Mouse (Mus musculus) liver, postnatal 0 days (tissue): ENCODE measurements around the gene Ntf5. TPM values are rescaled to one million over a fixed set of nuclear protein-coding genes. Genes with fewer than 3 reads are reported as not detected.
A peak's percentile ranks its signal among the peaks of the same experiment; 100 is the strongest.

Source experiments
- ATAC-seq: fragments of 200-750 bp; cut with Nextera tagmentation; 2 replicates; pipeline ENCODE4 v1.8.0; 2017; ENCODE audit warnings: mild to moderate bottlenecking, moderate library complexity
- DNase-seq: peaks from one replicate; pipeline ENCODE4 v3.0.0-alpha.2; 2016
- H3K27ac ChIP-seq: fragments of 300-500 bp; sonication (generic); 2 replicates; pipeline ENCODE4 v1.5.1; 2014; ENCODE audit warnings: antibody characterized with exemption, moderate library complexity, mild to moderate bottlenecking, low read depth
- H3K27me3 ChIP-seq: fragments of 300-500 bp; sonication (generic); 2 replicates; pipeline ENCODE4 v1.6.1; 2014; ENCODE audit warnings: low read length, control low read depth, mixed read lengths; ENCODE audit not compliant: insufficient read depth
- H3K36me3 ChIP-seq: fragments of 300-500 bp; sonication (generic); replicated peaks from 2 replicates; pipeline ENCODE4 v1.6.1; 2014; ENCODE audit warnings: mild to moderate bottlenecking, control low read depth, low read length, moderate library complexity, mixed read lengths; ENCODE audit not compliant: insufficient read depth
- H3K4me1 ChIP-seq: fragments of 300-500 bp; sonication (generic); 2 replicates; pipeline ENCODE4 v1.6.1; 2014; ENCODE audit warnings: antibody characterized with exemption, mild to moderate bottlenecking, control low read depth; ENCODE audit not compliant: insufficient read depth
- H3K4me2 ChIP-seq: fragments of 300-500 bp; sonication (generic); 2 replicates; pipeline ENCODE4 v1.6.1; 2014; ENCODE audit warnings: low read depth, mild to moderate bottlenecking, low read length, moderate library complexity, mixed read lengths
- H3K4me3 ChIP-seq: fragments of 300-500 bp; sonication (generic); 2 replicates; pipeline ENCODE4 v1.5.1; 2014; ENCODE audit warnings: low read depth, low read length
- H3K9ac ChIP-seq: fragments of 300-500 bp; sonication (generic); replicated peaks from 2 replicates; pipeline ENCODE4 v1.6.1; 2014; ENCODE audit warnings: mild to moderate bottlenecking, moderate library complexity
- H3K9me3 ChIP-seq: fragments of 300-500 bp; sonication (generic); 2 replicates; pipeline ENCODE4 v1.6.1; 2016; ENCODE audit warnings: mild to moderate bottlenecking, control low read depth, low read length, mixed read lengths
- CTCF ChIP-seq: sonication (generic); IDR thresholded peaks from 2 replicates; pipeline ENCODE4 v1.5.1; 2016; ENCODE audit warnings: antibody characterized with exemption, low read depth
- EP300 ChIP-seq: IDR thresholded peaks from 2 replicates; pipeline ENCODE4 v1.6.1; 2016; ENCODE audit warnings: antibody characterized with exemption, low read depth, mild to moderate bottlenecking
- WGBS: fragments of 180-500 bp; shearing (Covaris S2); extraction: QIAGEN DNeasy Blood & Tissue Kit; methylation state at CpG from one replicate; pipeline ENCODE4 v1.1.7; 2014; ENCODE audit not compliant: insufficient replicate concordance; 5-methylcytosine and 5-hydroxymethylcytosine counted together
- polyA plus RNA-seq: library from polyadenylated mRNA; unstranded; fragments of >200 nt; fragmentation: Nextera tagmentation; extraction: Ambion mirVana; gene quantifications from 2 replicates; pipeline ENCODE4 v1.2.1, GENCODE M21; 2015

The Ntf5 gene
- polyA plus RNA-seq, 1 experiment from 2014 or later: 0.05 TPM

DNA sequence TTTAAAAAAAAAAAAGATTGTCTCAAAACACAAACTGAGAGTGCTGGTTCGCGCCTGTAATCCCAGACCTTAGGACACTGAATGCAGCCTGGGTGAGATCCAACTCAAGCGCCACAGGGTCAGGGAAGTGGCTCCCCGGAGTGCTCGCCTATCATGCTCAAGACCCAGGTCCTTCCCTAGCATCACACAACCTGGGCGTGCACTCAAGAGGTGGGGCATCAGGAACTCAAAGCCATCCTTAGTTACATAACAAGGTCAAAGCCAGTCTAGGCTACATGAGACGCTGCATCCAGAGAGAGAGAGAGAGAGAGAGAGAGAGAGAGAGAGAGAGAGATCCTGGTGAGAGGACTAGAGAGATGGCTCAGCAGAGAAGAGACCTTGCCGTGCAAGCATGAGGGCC is 13.1 kb downstream of the Ntf5 start:
- Histone ChIP-seq H3K4me2 (no peak overlapping the region), H3K4me3 (no peak overlapping the region), H3K36me3 (peaks cover 75% of the 10 kb centered on the region), H3K27me3 (no peaks in the 10 kb centered on the region), H3K27ac (no peak overlapping the region), H3K9ac (no peak overlapping the region), H3K9me3 (no peaks in the 10 kb centered on the region), H3K4me1 (no peaks in the 10 kb centered on the region)
- WGBS: 92% methylated on average over 8 of the region's 8 CpGs
- no peak for DNase-seq
- no peak for ATAC-seq
- no peak for TF ChIP-seq CTCF
- TF ChIP-seq EP300: no peak

DNA sequence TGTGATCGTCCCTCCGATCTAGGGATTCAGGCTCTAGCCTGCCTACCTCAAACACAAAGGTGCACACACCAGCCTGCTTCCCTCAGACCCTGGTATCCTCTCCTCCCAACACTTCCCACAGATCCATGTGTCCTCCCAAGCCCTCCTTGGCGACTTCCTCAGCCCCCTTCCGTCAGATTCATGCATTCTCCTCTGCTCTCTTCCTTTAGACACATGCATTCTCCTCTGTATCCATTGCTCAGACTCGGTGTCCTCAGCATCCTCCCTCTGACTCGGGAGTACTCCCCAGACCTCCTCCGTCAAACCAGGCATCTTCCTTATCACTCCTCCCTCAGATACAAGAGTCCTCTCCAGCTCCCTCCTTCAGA is 20.3 kb downstream of the Ntf5 start:
- peak overlapping the region; percentile 76 for H3K4me3 ChIP-seq
- TF ChIP-seq EP300 (no peak), CTCF (no peak)
- peaks cover 24% of the 10 kb centered on the region for H3K36me3 ChIP-seq
- no peaks in the 10 kb centered on the region for H3K9me3 ChIP-seq
- DNase-seq (no peak), ATAC-seq (no peak)
- H3K27ac ChIP-seq: peak overlapping the region; percentile 81
- H3K9ac ChIP-seq: peak overlapping the region; percentile 73
- no peaks in the 10 kb centered on the region for H3K27me3 ChIP-seq
- WGBS: 2% methylated on average over 7 of the region's 7 CpGs
- H3K4me1 ChIP-seq: peaks cover 45% of the 10 kb centered on the region
- peak overlapping the region; percentile 92 for H3K4me2 ChIP-seq

DNA sequence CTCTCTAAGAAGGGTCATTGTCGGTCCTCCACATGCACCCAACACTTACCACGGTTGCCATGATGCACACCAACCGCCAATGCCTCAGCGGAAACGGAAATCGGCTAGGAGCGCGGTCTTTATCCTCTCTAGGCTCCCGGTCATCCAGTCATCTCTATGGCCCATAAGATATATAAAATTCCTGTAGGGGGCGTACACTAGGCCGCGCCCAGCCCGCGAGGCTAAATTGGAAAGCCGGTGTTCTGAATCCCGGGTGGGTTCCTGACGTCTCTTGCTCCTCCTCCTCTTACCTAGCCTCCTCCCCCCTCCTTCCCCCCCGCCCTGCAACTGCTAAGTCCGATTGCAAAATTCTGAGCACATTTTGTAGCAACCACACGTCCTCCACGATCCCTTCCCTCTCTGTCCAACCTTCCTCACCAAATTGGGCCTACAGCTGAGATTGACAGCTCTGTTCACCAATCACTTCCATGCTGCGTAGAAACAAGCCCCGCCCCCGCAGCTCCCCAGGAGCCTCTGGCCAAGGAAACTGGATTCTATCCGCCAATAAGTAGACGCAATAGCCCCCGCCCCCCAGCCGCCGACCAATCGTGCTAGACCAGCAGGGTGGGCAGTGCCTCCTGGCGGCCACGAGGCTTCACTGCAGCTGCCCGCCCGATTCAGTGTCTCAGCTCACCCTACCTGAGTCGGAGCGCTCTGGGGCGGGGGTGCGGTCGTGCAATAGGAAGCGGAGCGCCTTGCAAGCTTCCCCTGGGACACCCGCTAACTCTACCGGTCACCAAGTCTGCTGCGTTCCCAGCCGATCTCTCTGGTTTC is 20.9 kb downstream of the Ntf5 start, which contains the start of gene Gys1:
Gys1 (plus strand) TSS at position 642 of the 813 bp plus-strand sequence.
- peak within 1 kb of the TSS; percentile 75 for H3K9ac ChIP-seq
- peak within 1 kb of the TSS; percentile 81 for H3K27ac ChIP-seq
- ATAC-seq (peak; percentile 96), DNase-seq (peak; percentile 100)
- WGBS: under 1% methylated on average over 44 of the region's 45 CpGs
- H3K4me3 ChIP-seq: peak within 1 kb of the TSS; percentile 76
- peak; percentile 99 for TF ChIP-seq CTCF
- TF ChIP-seq EP300: peak; percentile 76
- H3K36me3 ChIP-seq: peaks cover 18% of the 10 kb centered on the region
- H3K27me3 ChIP-seq: no peaks in the 10 kb centered on the region
- peak within 1 kb of the TSS; percentile 92 for H3K4me2 ChIP-seq
- peaks cover 45% of the 10 kb centered on the region for H3K4me1 ChIP-seq
- H3K9me3 ChIP-seq: no peaks in the 10 kb centered on the region

- Histone ChIP-seq H3K36me3 (peaks cover 15% of the 10 kb centered on the region; the same call in 1 of the 2 replicates), H3K9ac (peak overlapping the region; percentile 75), H3K4me3 (peak overlapping the region; percentile 60), H3K27me3 (no peaks in the 10 kb centered on the region), H3K4me2 (peak overlapping the region; percentile 90), H3K9me3 (no peaks in the 10 kb centered on the region), H3K27ac (peak overlapping the region; percentile 76), H3K4me1 (peaks cover 45% of the 10 kb centered on the region)
- TF ChIP-seq CTCF: no peak
- TF ChIP-seq EP300: no peak
- peak; percentile 0; the same call in 1 of the 2 replicates for ATAC-seq
- DNase-seq: no peak
- 3% methylated on average over 16 of the region's 16 CpGs for WGBS
These were observed 21.5 kb downstream of the Ntf5 start for GRCm38 (mm10) chr7:45435038-45435437.

DNA sequence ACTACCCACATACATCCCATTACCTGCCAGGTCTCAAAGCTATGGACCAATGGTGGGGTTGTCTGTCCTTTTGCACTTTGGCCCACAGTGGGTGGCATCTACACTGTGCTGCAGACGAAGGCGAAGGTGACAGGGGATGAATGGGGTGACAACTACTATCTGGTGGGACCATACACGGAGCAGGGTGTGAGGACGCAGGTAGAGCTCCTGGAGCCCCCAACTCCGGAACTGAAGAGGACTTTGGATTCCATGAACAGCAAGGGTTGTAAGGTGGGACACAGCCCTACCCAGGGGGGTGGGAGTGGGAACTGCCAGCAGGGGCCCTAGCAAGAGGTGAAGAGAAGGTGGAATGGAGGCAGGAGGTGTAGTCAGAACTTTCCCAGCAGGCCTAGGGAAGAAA is 22.9 kb downstream of the Ntf5 start:
- TF ChIP-seq EP300 (no peak), CTCF (no peak)
- Histone ChIP-seq H3K36me3 (peaks cover 20% of the 10 kb centered on the region), H3K4me1 (peaks cover 45% of the 10 kb centered on the region), H3K4me2 (no peak overlapping the region), H3K9ac (no peak overlapping the region), H3K27ac (no peak overlapping the region), H3K27me3 (no peaks in the 10 kb centered on the region), H3K4me3 (no peak overlapping the region), H3K9me3 (no peaks in the 10 kb centered on the region)
- WGBS: 79% methylated on average over 5 of the region's 5 CpGs
- ATAC-seq (no peak), DNase-seq (no peak)

GRCm38 (mm10) chr7:45437046-45437445 is 23.6 kb downstream of the Ntf5 start:
- no peak overlapping the region for H3K4me2 ChIP-seq
- H3K4me1 ChIP-seq: peaks cover 45% of the 10 kb centered on the region
- no peaks in the 10 kb centered on the region for H3K9me3 ChIP-seq
- H3K27ac ChIP-seq: no peak overlapping the region
- peaks cover 20% of the 10 kb centered on the region for H3K36me3 ChIP-seq
- ATAC-seq (no peak), DNase-seq (no peak)
- no peak for TF ChIP-seq EP300
- TF ChIP-seq CTCF: no peak
- no peak overlapping the region for H3K9ac ChIP-seq
- 76% methylated on average over 6 of the region's 6 CpGs for WGBS
- H3K4me3 ChIP-seq: no peak overlapping the region
- H3K27me3 ChIP-seq: no peaks in the 10 kb centered on the region
